Mouse (Mus musculus): ENCODE measurements at regions not wholly inside any gene's neighbourhood (a gene's known extent, or its start where the extent isn't known, plus 50 kb on each side); places are given as distances from the start of the nearest gene placed in this dataset.

- 66% methylated on average over 19 of the region's 19 CpGs for WGBS (ENCODE audit: insufficient replicate concordance)
- no peak for ATAC-seq (ENCODE audit: insufficient read depth)
Measured at GRCm38 (mm10) chr3:35088241-35089080, 438.3 kb downstream of the Sox2 start.

DNA sequence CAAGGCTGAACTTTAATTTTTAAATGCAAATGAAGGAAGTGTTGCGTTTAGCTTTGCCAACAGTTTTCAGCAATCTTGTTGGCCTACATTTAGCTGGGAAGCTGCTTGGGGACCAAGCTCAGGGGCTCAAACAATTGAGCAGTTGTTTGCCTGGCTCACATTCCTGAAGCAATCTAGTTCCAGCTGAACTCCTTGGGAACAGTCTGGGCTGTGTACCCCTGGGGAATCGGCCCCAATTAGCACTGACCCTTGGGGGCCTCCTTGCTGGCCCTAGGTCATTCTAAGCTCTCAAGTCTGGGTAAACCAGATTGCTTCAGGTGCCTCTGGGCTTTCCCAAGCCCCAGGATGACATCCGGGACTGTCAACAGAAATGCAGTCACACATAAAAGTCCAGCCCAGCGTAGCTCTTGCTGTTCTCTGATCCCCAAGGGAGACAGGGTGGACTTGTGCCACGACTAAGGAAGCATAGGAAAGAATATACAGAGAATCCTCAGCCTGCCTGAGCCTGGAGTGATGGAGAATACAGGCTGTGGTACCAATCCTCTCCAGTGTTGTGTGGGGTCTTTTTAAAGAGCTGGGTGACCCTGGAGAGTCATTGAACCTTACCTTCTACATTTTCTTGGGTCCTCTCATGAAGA, 440.4 kb downstream of the Sox2 start:
- no peak for ATAC-seq (ENCODE audit: insufficient read depth)
- Histone ChIP-seq H3K36me3 (replicated peaks) (no peaks in the 10 kb centered on the region), H3K9me3 (replicated peaks) (no peaks in the 10 kb centered on the region), H3K27ac (replicated peaks) (no peak overlapping the region), H3K9ac (no peak overlapping the region), H3K4me3 (replicated peaks) (no peak overlapping the region), H3K4me2 (no peak overlapping the region), H3K4me1 (replicated peaks) (no peaks in the 10 kb centered on the region), H3K27me3 (no peaks in the 10 kb centered on the region)
- WGBS (ENCODE audit: insufficient replicate concordance) = 49% methylated on average over 5 of the region's 5 CpGs

More at GRCm38 (mm10) chr3:35088241-35089080, 438.3 kb downstream of the Sox2 start:
- H3K4me3 ChIP-seq (replicated peaks) = no peak overlapping the region
- H3K27me3 ChIP-seq = no peaks in the 10 kb centered on the region
- no peaks in the 10 kb centered on the region for H3K36me3 ChIP-seq (replicated peaks)
- no peaks in the 10 kb centered on the region for H3K4me1 ChIP-seq (replicated peaks)
- no peak overlapping the region for H3K9ac ChIP-seq
- H3K4me2 ChIP-seq = no peak overlapping the region
- no peaks in the 10 kb centered on the region for H3K9me3 ChIP-seq (replicated peaks)
- no peak overlapping the region for H3K27ac ChIP-seq (replicated peaks)

- Histone ChIP-seq H3K27ac (replicated peaks) (no peak overlapping the region), H3K9me3 (replicated peaks) (no peaks in the 10 kb centered on the region), H3K4me3 (replicated peaks) (no peak overlapping the region), H3K4me1 (replicated peaks) (no peaks in the 10 kb centered on the region), H3K9ac (no peak overlapping the region), H3K27me3 (no peaks in the 10 kb centered on the region), H3K4me2 (no peak overlapping the region), H3K36me3 (replicated peaks) (no peaks in the 10 kb centered on the region)
- ATAC-seq (ENCODE audit: insufficient read depth) = no peak
- WGBS (ENCODE audit: insufficient replicate concordance) = 70% methylated on average over 9 of the region's 9 CpGs
Measured at GRCm38 (mm10) chr3:35093001-35093400, 442.8 kb downstream of the Sox2 start.

DNA sequence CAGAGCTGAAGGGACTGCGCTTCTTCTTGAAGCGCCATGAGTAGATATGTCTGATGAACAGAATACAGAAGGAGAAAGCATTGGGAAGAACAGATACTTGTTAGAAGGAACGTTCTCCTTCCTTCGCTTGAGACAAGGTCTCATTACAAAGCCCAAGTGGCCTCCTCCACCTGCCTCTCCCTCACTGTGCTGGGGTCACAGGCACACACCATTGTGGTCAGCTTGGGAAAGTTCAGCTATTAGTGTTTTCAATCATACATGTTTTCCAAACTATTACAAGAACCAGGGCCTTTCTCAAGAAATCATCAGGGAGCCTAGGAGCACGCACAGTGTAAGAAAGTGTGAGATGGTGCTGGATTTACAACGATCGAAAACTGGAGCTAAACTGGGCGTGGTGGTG, 445.0 kb downstream of the Sox2 start:
- Histone ChIP-seq H3K36me3 (replicated peaks) (no peaks in the 10 kb centered on the region), H3K4me3 (replicated peaks) (no peak overlapping the region), H3K4me1 (replicated peaks) (no peaks in the 10 kb centered on the region), H3K4me2 (no peak overlapping the region), H3K9me3 (replicated peaks) (no peaks in the 10 kb centered on the region), H3K9ac (no peak overlapping the region), H3K27me3 (no peaks in the 10 kb centered on the region), H3K27ac (replicated peaks) (no peak overlapping the region)
- WGBS (ENCODE audit: insufficient replicate concordance) = 66% methylated on average over 8 of the region's 8 CpGs
- ATAC-seq (ENCODE audit: insufficient read depth) = no peak

DNA sequence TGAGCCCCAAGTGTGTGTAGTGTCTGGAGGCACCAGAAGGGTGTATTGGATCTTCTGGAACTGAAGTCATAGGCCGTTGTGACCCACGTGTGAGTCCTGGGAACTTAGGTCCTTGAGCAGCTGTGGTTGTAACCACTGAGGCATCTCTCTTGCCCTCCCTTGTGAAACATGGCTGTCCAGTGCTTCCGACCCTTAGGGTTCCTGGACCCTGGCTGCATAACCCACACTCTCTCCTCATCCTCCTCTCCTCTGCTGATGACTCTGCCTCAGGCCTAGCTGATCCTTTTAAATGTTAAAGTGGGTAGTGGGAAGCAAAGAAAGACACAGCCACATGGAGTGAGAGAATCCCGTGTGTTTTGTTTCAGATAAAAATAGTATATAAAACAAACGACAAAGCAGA, 446.2 kb downstream of the Sox2 start:
- no peak for ATAC-seq (ENCODE audit: insufficient read depth)
- H3K9ac ChIP-seq = no peak overlapping the region
- no peak overlapping the region for H3K4me2 ChIP-seq
- no peaks in the 10 kb centered on the region for H3K27me3 ChIP-seq
- no peaks in the 10 kb centered on the region for H3K36me3 ChIP-seq (replicated peaks)
- H3K27ac ChIP-seq (replicated peaks) = no peak overlapping the region
- 58% methylated on average over 5 of the region's 5 CpGs for WGBS (ENCODE audit: insufficient replicate concordance)
- no peaks in the 10 kb centered on the region for H3K4me1 ChIP-seq (replicated peaks)
- no peaks in the 10 kb centered on the region for H3K9me3 ChIP-seq (replicated peaks)
- H3K4me3 ChIP-seq (replicated peaks) = no peak overlapping the region

- Histone ChIP-seq H3K27me3 (no peaks in the 10 kb centered on the region), H3K36me3 (replicated peaks) (no peaks in the 10 kb centered on the region), H3K4me3 (replicated peaks) (no peak overlapping the region), H3K9me3 (replicated peaks) (no peaks in the 10 kb centered on the region), H3K4me1 (replicated peaks) (no peaks in the 10 kb centered on the region), H3K9ac (no peak overlapping the region), H3K27ac (replicated peaks) (no peak overlapping the region), H3K4me2 (no peak overlapping the region)
- 56% methylated on average over 6 of the region's 6 CpGs for WGBS (ENCODE audit: insufficient replicate concordance)
- no peak for ATAC-seq (ENCODE audit: insufficient read depth)
Measured at GRCm38 (mm10) chr3:35097766-35098165, 447.6 kb downstream of the Sox2 start.

GRCm38 (mm10) chr3:35099226-35099625, 449.0 kb downstream of the Sox2 start:
- no peaks in the 10 kb centered on the region for H3K9me3 ChIP-seq (replicated peaks)
- no peak for ATAC-seq (ENCODE audit: insufficient read depth)
- no peaks in the 10 kb centered on the region for H3K4me1 ChIP-seq (replicated peaks)
- H3K36me3 ChIP-seq (replicated peaks) = no peaks in the 10 kb centered on the region
- no peak overlapping the region for H3K27ac ChIP-seq (replicated peaks)
- no peaks in the 10 kb centered on the region for H3K27me3 ChIP-seq
- H3K9ac ChIP-seq = no peak overlapping the region
- H3K4me2 ChIP-seq = no peak overlapping the region
- H3K4me3 ChIP-seq (replicated peaks) = no peak overlapping the region
- 49% methylated on average over 3 of the region's 3 CpGs for WGBS (ENCODE audit: insufficient replicate concordance)

DNA sequence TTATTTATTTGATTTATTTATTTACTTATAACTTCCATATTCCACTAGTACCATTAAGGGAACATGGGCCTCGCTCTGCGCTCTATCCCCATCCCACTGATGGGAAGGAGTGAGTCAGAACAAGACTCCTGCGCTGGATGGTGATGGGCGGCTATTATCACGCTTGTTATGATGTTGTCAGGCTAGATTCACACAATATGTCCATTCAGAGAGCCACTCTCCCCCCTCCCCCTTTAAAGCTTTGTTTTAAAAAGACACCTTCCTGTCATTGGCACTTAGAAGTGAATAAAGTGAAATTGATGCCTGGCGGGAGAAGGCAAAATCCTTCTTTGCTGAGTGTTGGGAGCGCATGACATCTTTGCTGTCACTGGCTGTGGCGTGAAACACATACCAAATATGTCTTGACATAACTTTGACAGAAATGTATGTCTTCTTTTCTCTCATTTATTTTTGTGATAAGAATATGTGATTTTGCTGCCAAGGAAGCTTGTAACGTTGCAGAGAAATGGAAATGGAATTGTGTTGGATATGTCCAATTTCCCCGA, 449.7 kb downstream of the Sox2 start:
- 71% methylated on average over 10 of the region's 10 CpGs for WGBS (ENCODE audit: insufficient replicate concordance)
- no peaks in the 10 kb centered on the region for H3K9me3 ChIP-seq (replicated peaks)
- no peak overlapping the region for H3K9ac ChIP-seq
- no peak for ATAC-seq (ENCODE audit: insufficient read depth)
- no peaks in the 10 kb centered on the region for H3K36me3 ChIP-seq (replicated peaks)
- no peaks in the 10 kb centered on the region for H3K27me3 ChIP-seq
- H3K4me3 ChIP-seq (replicated peaks) = no peak overlapping the region
- H3K27ac ChIP-seq (replicated peaks) = no peak overlapping the region
- no peaks in the 10 kb centered on the region for H3K4me1 ChIP-seq (replicated peaks)
- H3K4me2 ChIP-seq = no peak overlapping the region

DNA sequence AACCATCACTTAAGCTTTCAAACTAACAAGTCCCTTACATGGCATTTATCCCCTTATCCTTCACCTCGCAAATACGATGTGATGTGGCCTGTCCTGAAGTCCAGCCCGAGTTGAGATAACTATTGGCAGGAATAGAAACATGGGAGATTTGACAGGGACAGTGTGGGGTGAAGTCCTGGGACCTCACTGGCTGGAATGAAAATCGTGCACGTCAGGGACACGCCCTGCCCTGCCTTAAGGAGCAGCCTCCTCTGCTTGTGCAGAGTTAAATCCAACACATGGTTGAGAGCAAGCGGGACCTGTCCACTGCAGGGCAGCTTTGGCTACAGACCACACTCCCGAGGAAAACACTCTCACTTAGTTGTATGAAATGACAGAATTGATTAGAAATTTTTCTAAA, 451.1 kb downstream of the Sox2 start:
- Histone ChIP-seq H3K4me3 (replicated peaks) (no peak overlapping the region), H3K36me3 (replicated peaks) (no peaks in the 10 kb centered on the region), H3K27ac (replicated peaks) (no peak overlapping the region), H3K9ac (no peak overlapping the region), H3K4me1 (replicated peaks) (no peaks in the 10 kb centered on the region), H3K4me2 (no peak overlapping the region), H3K9me3 (replicated peaks) (no peaks in the 10 kb centered on the region), H3K27me3 (no peaks in the 10 kb centered on the region)
- WGBS (ENCODE audit: insufficient replicate concordance) = 60% methylated on average over 8 of the region's 8 CpGs
- ATAC-seq (ENCODE audit: insufficient read depth) = no peak

DNA sequence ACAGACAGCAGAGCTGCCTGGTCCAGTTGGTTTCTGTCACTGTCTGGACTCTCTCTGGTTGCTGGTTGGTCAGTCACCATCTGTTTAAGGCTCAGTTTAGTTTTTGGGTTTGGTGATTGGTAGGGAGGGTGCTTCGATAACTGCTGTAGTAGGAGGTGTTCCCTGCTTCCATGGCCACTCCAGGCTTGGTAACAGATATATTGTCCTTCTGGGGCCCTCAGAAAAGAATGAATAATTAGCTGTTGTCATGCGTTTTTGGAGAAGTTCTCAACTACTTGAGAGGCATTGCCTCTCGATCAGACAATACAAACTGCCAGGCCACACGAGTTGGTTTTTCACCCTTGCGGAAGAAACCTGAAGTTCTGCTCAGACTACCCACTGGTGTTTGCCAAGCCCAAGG, 451.7 kb downstream of the Sox2 start:
- no peak overlapping the region for H3K4me3 ChIP-seq (replicated peaks)
- no peak overlapping the region for H3K4me2 ChIP-seq
- H3K27ac ChIP-seq (replicated peaks) = no peak overlapping the region
- H3K9me3 ChIP-seq (replicated peaks) = no peaks in the 10 kb centered on the region
- H3K36me3 ChIP-seq (replicated peaks) = no peaks in the 10 kb centered on the region
- 65% methylated on average over 5 of the region's 5 CpGs for WGBS (ENCODE audit: insufficient replicate concordance)
- no peaks in the 10 kb centered on the region for H3K27me3 ChIP-seq
- H3K4me1 ChIP-seq (replicated peaks) = no peaks in the 10 kb centered on the region
- H3K9ac ChIP-seq = no peak overlapping the region
- ATAC-seq (ENCODE audit: insufficient read depth) = no peak

- no peak overlapping the region for H3K27ac ChIP-seq (replicated peaks)
- H3K4me1 ChIP-seq (replicated peaks) = no peaks in the 10 kb centered on the region
- no peaks in the 10 kb centered on the region for H3K27me3 ChIP-seq
- H3K9ac ChIP-seq = no peak overlapping the region
- ATAC-seq (ENCODE audit: insufficient read depth) = no peak
- H3K36me3 ChIP-seq (replicated peaks) = no peaks in the 10 kb centered on the region
- H3K9me3 ChIP-seq (replicated peaks) = no peaks in the 10 kb centered on the region
- H3K4me3 ChIP-seq (replicated peaks) = no peak overlapping the region
- H3K4me2 ChIP-seq = no peak overlapping the region
- WGBS (ENCODE audit: insufficient replicate concordance) = 43% methylated on average over 13 of the region's 13 CpGs
Measured at GRCm38 (mm10) chr3:35102715-35103591, 452.7 kb downstream of the Sox2 start.

All from liver, embryonic 15.5 days (tissue).